Mouse (Mus musculus): Measurements from ENCODE around the gene Scamp1. TPM values are rescaled to one million over a fixed set of nuclear protein-coding genes. Genes with fewer than 3 reads are reported as not detected.
A peak's percentile ranks its signal among the peaks of the same experiment; 100 is the strongest.

Gene Scamp1
- polyA plus RNA-seq, 1 experiment from 2014 or later: 28.8 TPM

DNA sequence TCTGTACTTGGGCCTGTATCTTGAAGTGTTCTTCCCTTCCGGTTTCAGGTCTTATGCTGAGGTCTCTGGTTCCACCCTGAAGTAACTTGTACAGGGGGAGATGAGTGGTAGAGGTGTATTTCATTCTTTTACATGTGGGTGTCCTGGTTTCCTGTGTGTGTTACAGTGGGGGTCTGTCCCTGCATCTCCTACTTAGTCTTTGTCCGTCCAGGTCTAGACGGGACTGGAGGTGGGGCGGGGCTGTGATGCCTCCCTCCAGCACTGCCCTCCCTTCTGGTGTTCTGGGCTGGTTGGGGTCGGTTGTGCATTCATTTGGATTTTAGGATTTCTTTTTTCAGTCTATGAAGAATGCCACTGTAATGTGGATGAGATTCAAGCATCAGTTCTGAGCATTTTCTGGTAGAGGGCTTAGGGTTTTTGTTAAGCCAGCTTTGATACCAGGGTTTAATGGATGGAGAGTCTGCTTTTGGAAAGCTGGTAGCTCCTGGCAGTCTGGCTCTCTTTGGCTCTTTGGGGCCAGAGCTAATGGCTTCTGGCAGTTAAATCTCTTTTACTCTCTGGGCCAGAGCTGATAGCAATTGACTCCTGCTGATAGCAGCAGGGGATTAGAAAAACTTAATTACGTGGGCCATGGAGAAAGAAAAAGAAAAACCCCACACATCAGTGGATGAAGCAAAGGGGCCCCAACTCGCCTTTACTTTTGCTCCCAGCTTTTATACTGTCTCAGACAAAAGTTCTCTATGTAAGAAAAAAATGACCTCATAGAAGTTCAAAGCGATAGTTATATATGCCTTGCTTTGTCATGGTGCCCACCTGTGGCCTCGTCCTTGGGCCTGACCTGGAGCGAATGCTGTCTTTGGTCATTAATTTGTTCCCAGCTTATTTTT, 97.2 kb downstream of the Scamp1 start:
- DNase-seq (no peak), ATAC-seq (ENCODE audit: insufficient read depth) (no peak)
- no peak for TF ChIP-seq CTCF (IDR thresholded peaks at IDR 0.05; ENCODE audit: low read depth)
- Histone ChIP-seq H3K27me3 (ENCODE audit: insufficient read depth, low read length) (no peaks in the 10 kb centered on the region), H3K4me3 (ENCODE audit: low read depth, low read length) (no peak overlapping the region), H3K36me3 (ENCODE audit: insufficient read depth) (peaks cover 18% of the 10 kb centered on the region; the same call in 1 of the 2 replicates), H3K27ac (ENCODE audit: low read depth) (no peak overlapping the region), H3K9ac (no peak overlapping the region), H3K4me1 (ENCODE audit: insufficient read depth) (no peaks in the 10 kb centered on the region), H3K9me3 (ENCODE audit: low read depth, low read length) (no peaks in the 10 kb centered on the region), H3K4me2 (no peak overlapping the region)
- whole genome bisulfite sequencing: 63% methylated on average over 10 of the region's 10 CpGs

GRCm38 (mm10) chr13:94185631-94186030, 100.0 kb downstream of the Scamp1 start:
- no peak for DNase-seq
- WGBS: 83% methylated on average over 5 of the region's 6 CpGs
- H3K9me3 ChIP-seq (ENCODE audit: low read depth, low read length): no peaks in the 10 kb centered on the region

GRCm38 (mm10) chr13:94184726-94185456, 100.8 kb downstream of the Scamp1 start:
- ATAC-seq (ENCODE audit: insufficient read depth) (no peak), DNase-seq (no peak)
- H3K4me3 ChIP-seq (ENCODE audit: low read depth, low read length): no peak overlapping the region
- H3K36me3 ChIP-seq (ENCODE audit: insufficient read depth): 0 out of 2 replicates have a peak, but pooled peaks cover 7% of the 10 kb centered on the region
- no peak overlapping the region for H3K27ac ChIP-seq (ENCODE audit: low read depth)
- H3K9ac ChIP-seq: no peak overlapping the region
- H3K27me3 ChIP-seq (ENCODE audit: insufficient read depth, low read length): no peaks in the 10 kb centered on the region
- H3K4me1 ChIP-seq (ENCODE audit: insufficient read depth): no peaks in the 10 kb centered on the region
- 78% methylated on average over 10 of the region's 10 CpGs for WGBS
- TF ChIP-seq CTCF (IDR thresholded peaks at IDR 0.05; ENCODE audit: low read depth): no peak
- H3K4me2 ChIP-seq: no peak overlapping the region
- no peaks in the 10 kb centered on the region for H3K9me3 ChIP-seq (ENCODE audit: low read depth, low read length)

More at GRCm38 (mm10) chr13:94185631-94186030, 100.0 kb downstream of the Scamp1 start:
- H3K36me3 ChIP-seq (ENCODE audit: insufficient read depth): 0 out of 2 replicates have a peak, but pooled peaks cover 7% of the 10 kb centered on the region
- H3K27ac ChIP-seq (ENCODE audit: low read depth): no peak overlapping the region
- no peak for TF ChIP-seq CTCF (IDR thresholded peaks at IDR 0.05; ENCODE audit: low read depth)
- no peak overlapping the region for H3K9ac ChIP-seq
- H3K4me2 ChIP-seq: no peak overlapping the region
- H3K4me3 ChIP-seq (ENCODE audit: low read depth, low read length): no peak overlapping the region
- no peak for ATAC-seq (ENCODE audit: insufficient read depth)
- H3K27me3 ChIP-seq (ENCODE audit: insufficient read depth, low read length): no peaks in the 10 kb centered on the region
- no peaks in the 10 kb centered on the region for H3K4me1 ChIP-seq (ENCODE audit: insufficient read depth)

GRCm38 (mm10) chr13:94183372-94184021, 102.2 kb downstream of the Scamp1 start:
- no peaks in the 10 kb centered on the region for H3K4me1 ChIP-seq (ENCODE audit: insufficient read depth)
- no peak for TF ChIP-seq CTCF (IDR thresholded peaks at IDR 0.05; ENCODE audit: low read depth)
- H3K27me3 ChIP-seq (ENCODE audit: insufficient read depth, low read length): no peaks in the 10 kb centered on the region
- H3K4me3 ChIP-seq (ENCODE audit: low read depth, low read length): no peak overlapping the region
- no peak for DNase-seq
- no peaks in the 10 kb centered on the region for H3K9me3 ChIP-seq (ENCODE audit: low read depth, low read length)
- WGBS: 68% methylated on average over 8 of the region's 8 CpGs
- no peak for ATAC-seq (ENCODE audit: insufficient read depth)
- H3K9ac ChIP-seq: no peak overlapping the region
- no peak overlapping the region for H3K4me2 ChIP-seq
- H3K36me3 ChIP-seq (ENCODE audit: insufficient read depth): peaks cover 14% of the 10 kb centered on the region
- H3K27ac ChIP-seq (ENCODE audit: low read depth): no peak overlapping the region

DNA sequence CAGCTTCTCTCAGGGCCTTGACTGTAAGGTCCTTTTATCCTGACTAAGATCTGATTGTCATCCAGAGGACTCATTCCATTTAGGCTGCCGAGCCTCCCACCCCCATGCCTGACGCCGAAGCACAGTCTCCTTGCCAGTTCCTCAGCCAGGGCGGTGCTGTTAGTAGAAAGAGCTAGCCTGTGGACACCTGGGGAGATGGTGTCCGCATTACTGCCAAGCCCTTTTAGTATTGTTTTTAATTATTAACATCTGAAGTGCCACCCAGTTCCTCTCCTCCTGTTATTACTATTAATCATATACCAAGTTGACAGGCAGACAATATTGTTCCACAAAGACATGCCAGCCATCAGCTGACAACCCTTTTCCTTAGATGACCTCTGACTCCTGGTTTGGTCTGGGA, 103.6 kb downstream of the Scamp1 start:
- ATAC-seq (ENCODE audit: insufficient read depth): no peak
- WGBS: 79% methylated on average over 5 of the region's 5 CpGs
- no peak overlapping the region for H3K27ac ChIP-seq (ENCODE audit: low read depth)
- H3K36me3 ChIP-seq (ENCODE audit: insufficient read depth): peaks cover 21% of the 10 kb centered on the region
- H3K4me3 ChIP-seq (ENCODE audit: low read depth, low read length): no peak overlapping the region
- no peaks in the 10 kb centered on the region for H3K9me3 ChIP-seq (ENCODE audit: low read depth, low read length)
- H3K4me1 ChIP-seq (ENCODE audit: insufficient read depth): no peaks in the 10 kb centered on the region
- H3K4me2 ChIP-seq: no peak overlapping the region
- no peak for TF ChIP-seq CTCF (IDR thresholded peaks at IDR 0.05; ENCODE audit: low read depth)
- H3K9ac ChIP-seq: no peak overlapping the region
- no peaks in the 10 kb centered on the region for H3K27me3 ChIP-seq (ENCODE audit: insufficient read depth, low read length)
- DNase-seq: no peak

DNA sequence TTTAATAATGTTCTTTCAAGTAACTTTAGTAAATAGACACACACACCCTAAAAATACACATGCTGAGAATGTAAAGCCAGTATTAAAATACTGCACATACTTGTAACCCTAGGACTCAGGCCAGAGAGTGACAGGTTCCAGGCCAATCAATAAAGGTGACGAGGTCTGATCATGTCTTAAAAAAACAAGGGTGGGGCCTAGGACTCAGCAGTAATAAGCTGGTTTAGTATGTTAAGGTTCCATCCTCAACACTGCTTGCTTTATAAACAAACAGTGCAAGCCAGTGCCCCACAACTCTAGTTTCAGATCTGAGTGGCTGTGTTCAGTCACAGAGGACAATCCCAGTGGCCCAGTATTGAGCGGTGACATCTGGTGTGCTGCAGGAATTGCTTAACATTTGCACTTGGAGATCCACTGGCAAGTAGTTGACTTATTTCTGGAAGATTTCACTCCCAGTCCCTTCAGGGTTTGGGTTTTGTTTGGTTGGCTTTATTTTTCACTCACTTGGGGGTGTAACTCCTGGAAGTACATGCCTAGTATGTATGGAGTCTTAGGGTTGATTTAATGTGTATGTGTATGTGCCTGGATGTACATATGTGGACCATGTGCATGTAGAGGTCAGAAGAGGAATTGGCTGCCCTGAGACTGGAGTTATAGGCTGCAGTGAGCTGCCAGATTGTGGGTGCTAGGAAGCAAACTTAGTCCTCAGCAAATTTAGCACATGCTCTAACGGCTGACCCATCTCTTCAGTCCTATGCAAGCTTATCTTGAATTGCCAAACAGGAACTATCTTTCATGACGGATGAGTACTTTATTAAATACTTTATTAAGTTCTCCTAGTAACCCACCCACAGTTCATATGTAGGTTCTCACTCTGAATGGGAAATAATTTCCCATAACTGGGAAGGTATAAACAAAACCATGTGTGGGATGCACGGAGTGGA, 104.9 kb downstream of the Scamp1 start:
- ATAC-seq (ENCODE audit: insufficient read depth): no peak
- peak; percentile 61 for DNase-seq
- H3K36me3 ChIP-seq (ENCODE audit: insufficient read depth): peaks cover 27% of the 10 kb centered on the region
- H3K9me3 ChIP-seq (ENCODE audit: low read depth, low read length): no peaks in the 10 kb centered on the region
- no peak overlapping the region for H3K4me3 ChIP-seq (ENCODE audit: low read depth, low read length)
- H3K4me1 ChIP-seq (ENCODE audit: insufficient read depth): peaks cover 1% of the 10 kb centered on the region; the same call in 1 of the 2 replicates
- H3K27me3 ChIP-seq (ENCODE audit: insufficient read depth, low read length): no peaks in the 10 kb centered on the region
- no peak for TF ChIP-seq CTCF (IDR thresholded peaks at IDR 0.05; ENCODE audit: low read depth)
- WGBS: 59% methylated on average over 5 of the region's 5 CpGs
- H3K4me2 ChIP-seq: no peak overlapping the region
- H3K27ac ChIP-seq (ENCODE audit: low read depth): peak overlapping the region; percentile 4; the same call in 1 of the 2 replicates
- H3K9ac ChIP-seq: no peak overlapping the region

Measured in lung, embryonic 14.5 days (tissue).